Mouse (Mus musculus) forebrain, embryonic 16.5 days (tissue): ENCODE measurements at regions not wholly inside any gene's neighbourhood (a gene's known extent, or its start where the extent isn't known, plus 50 kb on each side); places are given as distances from the start of the nearest gene placed in this dataset.

Source experiments
- ATAC-seq: fragments of 200-750 bp; cut with Nextera tagmentation; 2 replicates; pipeline ENCODE4 v1.8.0; 2017; ENCODE audit warnings: mild to moderate bottlenecking, moderate library complexity
- H3K27ac ChIP-seq: fragments of 300-500 bp; sonication (generic); 2 replicates; pipeline ENCODE4 v1.5.1; 2014; ENCODE audit warnings: low read length, control low read depth
- H3K27me3 ChIP-seq: fragments of 300-500 bp; sonication (generic); replicated peaks from 2 replicates; pipeline ENCODE4 v1.6.1; 2014; ENCODE audit warnings: low read length; ENCODE audit not compliant: control insufficient read depth, insufficient read depth
- H3K36me3 ChIP-seq: fragments of 300-500 bp; sonication (generic); 2 replicates; pipeline ENCODE4 v1.6.1; 2014; ENCODE audit not compliant: control insufficient read depth, insufficient read depth
- H3K4me1 ChIP-seq: fragments of 300-500 bp; sonication (generic); replicated peaks from 2 replicates; pipeline ENCODE4 v1.6.1; 2014; ENCODE audit warnings: low read length; ENCODE audit not compliant: control insufficient read depth, insufficient read depth
- H3K4me2 ChIP-seq: fragments of 300-500 bp; sonication (generic); 2 replicates; pipeline ENCODE4 v1.6.1; 2014; ENCODE audit warnings: mild to moderate bottlenecking, low read length, control low read depth
- H3K4me3 ChIP-seq: fragments of 300-500 bp; sonication (generic); replicated peaks from 2 replicates; pipeline ENCODE4 v1.5.1; 2014; ENCODE audit warnings: mild to moderate bottlenecking, low read length, control low read depth
- H3K9ac ChIP-seq: fragments of 300-500 bp; sonication (generic); replicated peaks from 2 replicates; pipeline ENCODE4 v1.6.1; 2014; ENCODE audit warnings: low read depth, low read length, control low read depth
- H3K9me3 ChIP-seq: fragments of 300-500 bp; sonication (generic); 2 replicates; pipeline ENCODE4 v1.6.1; 2016; ENCODE audit warnings: low read length; ENCODE audit not compliant: control insufficient read depth
- WGBS: fragments of 180-500 bp; shearing (Covaris S2); extraction: QIAGEN DNeasy Blood & Tissue Kit; methylation state at CpG from one replicate; pipeline ENCODE4 v1.1.7; 2014; 5-methylcytosine and 5-hydroxymethylcytosine counted together

DNA sequence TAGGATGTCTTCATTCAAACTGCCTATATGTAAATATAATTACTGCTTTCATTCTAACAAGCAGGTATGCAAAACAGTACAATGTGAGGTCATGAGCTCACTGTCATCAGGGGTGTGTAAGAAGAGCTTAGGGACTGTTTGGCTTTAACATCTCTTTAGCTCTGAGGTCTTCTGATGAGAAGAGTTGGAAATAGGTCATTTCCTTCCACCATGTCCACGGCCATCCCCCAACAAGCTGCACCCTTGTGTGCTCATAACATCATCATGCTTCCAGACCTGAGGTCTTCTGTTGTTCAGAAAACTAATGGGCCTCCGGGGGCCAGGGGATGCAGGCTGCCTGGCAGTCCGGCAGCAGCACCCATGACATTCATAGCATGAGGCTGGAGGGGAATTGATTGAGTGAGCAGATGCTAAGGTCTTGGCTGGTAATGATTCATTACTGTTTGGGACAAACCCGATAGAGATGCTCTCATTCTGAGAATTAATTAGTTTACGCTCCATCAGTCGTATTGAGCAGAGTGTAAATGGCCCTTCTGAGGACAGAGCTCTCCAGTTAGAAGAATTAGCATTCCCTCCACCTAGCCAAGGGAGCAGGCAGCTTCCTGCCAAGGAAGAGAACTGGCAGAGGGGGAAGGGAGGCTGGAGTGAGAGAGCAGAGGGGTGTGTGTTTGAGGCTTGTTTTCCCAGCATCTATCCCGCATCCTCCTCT, 64.0 kb downstream of the Rps24 start:
- peak overlapping the region; percentile 56 for H3K27ac ChIP-seq
- H3K4me3 ChIP-seq, result no peak overlapping the region
- peak; percentile 98 for ATAC-seq
- H3K9me3 ChIP-seq, result no peaks in the 10 kb centered on the region
- no peak overlapping the region for H3K4me2 ChIP-seq
- no peaks in the 10 kb centered on the region for H3K27me3 ChIP-seq
- WGBS, result 7% methylated on average over 7 of the region's 7 CpGs
- H3K9ac ChIP-seq, result no peak overlapping the region
- no peaks in the 10 kb centered on the region for H3K36me3 ChIP-seq
- H3K4me1 ChIP-seq, result peaks cover 12% of the 10 kb centered on the region

DNA sequence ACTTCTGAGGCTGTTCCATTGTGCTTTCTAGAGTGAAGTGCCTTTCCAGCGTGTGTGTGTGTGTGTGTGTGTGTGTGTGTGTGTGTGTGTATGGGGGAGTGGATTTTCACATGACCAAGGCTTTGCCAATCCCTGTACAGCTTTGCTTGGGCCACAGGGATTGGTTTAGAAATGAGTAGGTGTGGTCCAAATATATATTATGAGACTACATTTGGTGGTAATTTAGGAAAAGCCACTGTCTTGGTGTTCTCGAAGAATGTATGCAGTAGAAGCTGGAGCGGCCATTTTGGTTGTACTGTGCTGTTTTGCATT, 64.5 kb downstream of the Rps24 start:
- H3K9ac ChIP-seq, result no peak overlapping the region
- ATAC-seq, result no peak
- peaks cover 12% of the 10 kb centered on the region for H3K4me1 ChIP-seq
- H3K36me3 ChIP-seq, result no peaks in the 10 kb centered on the region
- 56% methylated on average over 3 of the region's 3 CpGs for WGBS
- H3K9me3 ChIP-seq, result no peaks in the 10 kb centered on the region
- H3K4me3 ChIP-seq, result no peak overlapping the region
- no peak overlapping the region for H3K4me2 ChIP-seq
- peak overlapping the region; percentile 56 for H3K27ac ChIP-seq
- no peaks in the 10 kb centered on the region for H3K27me3 ChIP-seq

GRCm38 (mm10) chr14:24564801-24565624, 78.1 kb downstream of the Rps24 start:
- WGBS, result 40% methylated on average over 9 of the region's 9 CpGs
- Histone ChIP-seq H3K9ac (no peak overlapping the region), H3K27me3 (no peaks in the 10 kb centered on the region), H3K4me1 (peaks cover 24% of the 10 kb centered on the region), H3K36me3 (no peaks in the 10 kb centered on the region), H3K9me3 (no peaks in the 10 kb centered on the region), H3K27ac (peak overlapping the region; percentile 71), H3K4me3 (no peak overlapping the region), H3K4me2 (no peak overlapping the region)
- ATAC-seq, result peak; percentile 76

- Histone ChIP-seq H3K4me1 (peaks cover 24% of the 10 kb centered on the region), H3K4me2 (no peak overlapping the region), H3K36me3 (no peaks in the 10 kb centered on the region), H3K4me3 (no peak overlapping the region), H3K9ac (no peak overlapping the region), H3K27ac (peak overlapping the region; percentile 71), H3K9me3 (no peaks in the 10 kb centered on the region), H3K27me3 (no peaks in the 10 kb centered on the region)
- ATAC-seq, result peak; percentile 50
- 61% methylated on average over 10 of the region's 10 CpGs for WGBS
Observed at GRCm38 (mm10) chr14:24565718-24566322, 78.9 kb downstream of the Rps24 start.

DNA sequence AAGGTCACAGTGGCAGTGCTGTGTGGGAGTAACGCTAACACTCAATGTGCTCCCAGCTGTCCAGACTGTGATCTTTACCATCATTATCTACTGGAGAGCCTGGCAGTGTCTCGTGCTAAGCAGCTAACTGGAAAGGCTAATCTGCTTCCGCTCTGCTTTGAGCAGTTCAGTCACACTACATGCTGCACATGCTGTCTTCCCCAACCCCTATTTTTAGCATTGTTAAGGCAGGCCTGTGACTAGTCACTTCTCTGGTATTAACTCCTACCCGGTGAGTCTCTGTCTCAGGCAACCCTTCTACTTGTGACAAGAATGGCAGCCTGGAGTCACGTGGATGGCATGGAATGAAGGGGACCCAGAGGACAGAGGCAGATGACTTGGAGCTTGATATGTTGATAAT, 88.2 kb downstream of the Rps24 start:
- H3K4me1 ChIP-seq, result peaks cover 24% of the 10 kb centered on the region
- H3K9ac ChIP-seq, result no peak overlapping the region
- no peak overlapping the region for H3K4me2 ChIP-seq
- H3K36me3 ChIP-seq, result no peaks in the 10 kb centered on the region
- H3K4me3 ChIP-seq, result no peak overlapping the region
- no peak overlapping the region for H3K27ac ChIP-seq
- 80% methylated on average over 5 of the region's 5 CpGs for WGBS
- no peak for ATAC-seq
- H3K27me3 ChIP-seq, result no peaks in the 10 kb centered on the region
- H3K9me3 ChIP-seq, result no peaks in the 10 kb centered on the region

GRCm38 (mm10) chr14:24578535-24579111, 91.7 kb downstream of the Rps24 start:
- Histone ChIP-seq H3K36me3 (no peaks in the 10 kb centered on the region), H3K9ac (peak overlapping the region; percentile 35), H3K9me3 (no peaks in the 10 kb centered on the region), H3K27me3 (no peaks in the 10 kb centered on the region), H3K4me2 (peak overlapping the region; percentile 22; the same call in 1 of the 2 replicates), H3K4me1 (peaks cover 24% of the 10 kb centered on the region), H3K27ac (peak overlapping the region; percentile 98), H3K4me3 (no peak overlapping the region)
- WGBS, result 7% methylated on average over 7 of the region's 7 CpGs
- ATAC-seq, result peak; percentile 97

GRCm38 (mm10) chr14:24579153-24579795, 92.3 kb downstream of the Rps24 start:
- H3K27me3 ChIP-seq, result no peaks in the 10 kb centered on the region
- ATAC-seq, result 0 out of 2 replicates have a peak, but pooled peaks have one; percentile 4
- peaks cover 24% of the 10 kb centered on the region for H3K4me1 ChIP-seq
- peak overlapping the region; percentile 98 for H3K27ac ChIP-seq
- H3K36me3 ChIP-seq, result no peaks in the 10 kb centered on the region
- no peaks in the 10 kb centered on the region for H3K9me3 ChIP-seq
- WGBS, result 9% methylated on average over 9 of the region's 9 CpGs
- peak overlapping the region; percentile 35 for H3K9ac ChIP-seq
- no peak overlapping the region for H3K4me2 ChIP-seq
- no peak overlapping the region for H3K4me3 ChIP-seq

DNA sequence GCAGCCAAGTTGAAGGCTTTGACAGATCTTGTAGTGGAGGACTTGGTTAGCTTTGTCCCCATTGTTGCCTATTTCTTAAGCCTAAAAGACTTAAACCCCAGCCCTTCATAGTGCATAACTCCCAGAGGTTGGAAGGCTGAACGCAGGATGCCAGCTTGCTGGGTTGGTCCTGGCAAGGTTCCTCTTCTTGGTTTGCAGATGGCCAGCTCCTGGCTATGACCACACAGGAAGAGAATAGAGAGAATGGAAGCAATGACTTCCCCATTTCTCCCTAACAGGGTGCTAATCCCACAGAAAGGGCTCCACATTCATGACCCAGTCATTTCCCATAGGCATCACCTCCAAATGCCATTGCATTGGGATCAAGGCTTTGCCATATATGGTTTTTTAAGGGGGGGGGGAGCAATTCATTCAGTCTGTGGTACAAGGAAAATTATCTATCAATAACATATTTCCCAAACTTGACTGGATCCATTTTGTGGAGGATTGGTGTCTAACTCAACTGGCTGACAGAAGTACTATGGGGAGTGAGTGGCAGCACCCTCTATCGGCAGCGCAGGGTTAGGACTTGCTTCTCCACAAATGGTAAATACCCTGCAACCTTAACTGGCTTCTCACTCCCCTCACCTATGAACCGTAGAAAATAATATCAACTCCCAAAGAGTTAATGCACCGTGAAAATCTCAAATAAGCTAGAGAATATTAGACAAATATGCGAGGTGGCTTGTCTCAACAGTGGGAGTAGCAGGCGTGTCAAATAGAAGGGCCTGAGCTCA, 99.4 kb downstream of the Rps24 start:
- Histone ChIP-seq H3K36me3 (no peaks in the 10 kb centered on the region), H3K4me2 (no peak overlapping the region), H3K4me3 (no peak overlapping the region), H3K4me1 (peaks cover 9% of the 10 kb centered on the region), H3K9ac (no peak overlapping the region), H3K27ac (peak overlapping the region; percentile 70), H3K27me3 (no peaks in the 10 kb centered on the region), H3K9me3 (no peaks in the 10 kb centered on the region)
- 66% methylated on average over 7 of the region's 7 CpGs for WGBS
- ATAC-seq, result no peak
